Mouse (Mus musculus) common myeloid progenitor, adult 5-6 weeks (primary cell): Measurements from ENCODE around the gene Lpar3. TPM values are rescaled to one million over a fixed set of nuclear protein-coding genes. Genes with fewer than 3 reads are reported as not detected.

Experiments used
- ATAC-seq: replicated peaks from 2 replicates; pipeline ENCODE4 v1.8.0; 2016; ENCODE audit warnings: low read depth, mild to moderate bottlenecking, moderate TSS enrichment, inconsistent platforms; ENCODE audit not compliant: poor library complexity, severe bottlenecking
- total RNA-seq: library from RNA; stranded (forward); fragments of 200-1000, 187-1606 nt; gene quantifications from 2 replicates; pipeline ENCODE4 v1.2.3, GENCODE M21; 2017

Gene Lpar3
- total RNA-seq, 1 experiment from 2014 or later, result not detected

GRCm38 (mm10) chr3:146302451-146302850 is 81.7 kb downstream of the Lpar3 start:
- no peak for ATAC-seq

- peak; percentile 58 for ATAC-seq
Measured at GRCm38 (mm10) chr3:146303194-146303593, 82.4 kb downstream of the Lpar3 start.

DNA sequence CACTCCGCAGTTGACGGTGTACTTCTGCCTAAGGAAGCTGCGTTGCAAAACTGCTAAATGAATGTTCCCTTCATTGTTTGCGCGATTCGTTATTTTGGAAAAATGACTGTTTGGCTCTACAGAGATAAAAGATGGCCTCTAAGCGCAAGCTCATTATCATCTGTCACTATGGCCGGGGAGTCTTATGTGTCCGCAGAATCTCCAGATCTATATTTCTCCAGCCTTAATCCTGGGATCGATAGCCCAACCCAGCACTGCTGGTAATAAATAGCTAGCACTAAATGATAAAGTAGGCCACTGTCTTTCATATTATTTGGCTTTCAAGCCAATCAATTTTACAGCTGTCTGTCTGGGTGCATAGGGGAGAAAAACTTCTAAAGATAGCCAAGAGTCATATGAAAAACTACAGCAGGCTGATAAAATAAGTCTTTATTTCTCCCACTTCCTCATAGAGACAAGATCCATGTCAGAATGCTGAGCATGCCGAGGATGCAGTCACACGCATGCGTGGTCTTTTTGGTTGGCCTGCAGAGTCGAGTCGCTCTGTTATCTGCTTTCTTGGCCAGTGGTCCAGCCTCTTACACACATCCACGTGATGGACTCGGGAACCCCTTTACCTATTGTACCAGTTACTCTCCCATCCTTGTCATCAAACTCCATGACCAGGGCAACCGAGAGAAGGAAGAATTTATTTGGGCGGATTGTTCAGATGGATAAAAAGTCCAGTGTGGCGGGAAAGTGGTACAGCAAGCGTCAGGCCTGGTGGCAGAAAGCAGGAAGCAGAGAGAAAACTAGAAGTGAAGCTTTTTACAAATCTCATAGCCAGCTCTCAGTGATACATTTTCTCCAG is 84.0 kb downstream of the Lpar3 start:
- no peak for ATAC-seq

GRCm38 (mm10) chr3:146307341-146307740 is 86.6 kb downstream of the Lpar3 start:
- no peak for ATAC-seq

DNA sequence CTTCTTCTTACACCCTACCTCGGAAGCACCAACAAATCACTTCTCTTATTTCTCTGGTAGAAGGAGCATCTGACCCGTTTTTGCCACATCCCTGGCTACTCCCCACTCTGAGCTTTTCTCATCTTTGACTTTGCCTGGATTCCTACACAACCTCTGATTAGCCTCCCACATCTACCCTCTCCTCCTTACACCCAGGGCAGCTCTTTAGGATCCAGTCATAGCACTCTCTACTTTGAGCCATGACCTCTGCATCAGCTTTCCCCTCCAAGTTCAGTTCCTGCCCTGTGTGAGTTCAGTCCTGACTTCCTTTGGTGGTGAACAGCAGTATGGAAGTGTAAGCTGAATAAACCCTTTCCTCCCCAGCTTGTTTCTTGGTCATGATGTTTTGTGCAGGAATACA is 87.1 kb downstream of the Lpar3 start:
- no peak for ATAC-seq

DNA sequence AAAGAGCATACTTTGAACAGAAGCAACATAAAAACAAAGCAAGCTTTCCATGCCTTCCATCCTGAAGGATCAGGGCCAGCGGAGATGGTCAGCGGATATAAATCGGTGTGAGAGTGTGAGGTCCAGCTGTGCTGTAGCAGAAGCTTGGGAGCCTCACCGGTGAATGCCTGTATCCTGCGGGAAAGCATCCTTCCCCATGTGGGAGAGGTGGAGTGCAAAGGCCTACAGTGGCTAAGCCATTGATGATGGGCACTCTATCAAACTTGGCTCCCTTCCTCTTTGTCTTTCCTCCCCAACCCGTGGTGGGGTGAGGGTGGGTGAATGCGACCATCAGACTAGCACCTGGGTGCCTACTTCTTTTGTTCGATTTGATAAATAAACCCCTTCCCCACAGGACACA is 88.8 kb downstream of the Lpar3 start:
- ATAC-seq, result no peak

GRCm38 (mm10) chr3:146311121-146311538 is 90.4 kb downstream of the Lpar3 start:
- no peak for ATAC-seq

GRCm38 (mm10) chr3:146315414-146315813 is 94.7 kb downstream of the Lpar3 start:
- ATAC-seq, result no peak

DNA sequence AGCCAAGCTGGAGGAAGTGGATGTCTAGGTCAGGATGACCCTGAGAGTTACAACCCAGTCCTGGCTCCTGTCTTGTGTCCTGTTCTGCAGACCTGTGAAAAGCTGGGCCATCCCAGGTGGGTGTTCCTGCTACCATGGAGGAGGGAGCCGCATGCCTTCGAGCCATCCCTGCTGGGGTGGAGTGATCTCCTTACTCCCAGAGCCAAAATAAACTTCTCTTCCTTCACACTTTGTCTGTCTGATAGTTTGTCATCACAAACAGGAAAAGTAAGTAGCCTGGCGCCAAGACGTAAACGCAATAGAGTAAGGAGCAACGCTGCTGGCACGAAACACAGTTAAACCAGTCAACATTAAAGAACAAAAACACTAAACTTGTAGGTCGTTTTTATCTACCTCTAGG is 95.5 kb downstream of the Lpar3 start:
- ATAC-seq, result no peak

GRCm38 (mm10) chr3:146317366-146317765 is 96.6 kb downstream of the Lpar3 start:
- ATAC-seq, result no peak

- ATAC-seq, result no peak
Measured at GRCm38 (mm10) chr3:146317911-146318310, 97.1 kb downstream of the Lpar3 start.

GRCm38 (mm10) chr3:146318520-146318938 is 97.8 kb downstream of the Lpar3 start:
- no peak for ATAC-seq

GRCm38 (mm10) chr3:146318987-146319386 is 98.2 kb downstream of the Lpar3 start:
- ATAC-seq, result no peak

DNA sequence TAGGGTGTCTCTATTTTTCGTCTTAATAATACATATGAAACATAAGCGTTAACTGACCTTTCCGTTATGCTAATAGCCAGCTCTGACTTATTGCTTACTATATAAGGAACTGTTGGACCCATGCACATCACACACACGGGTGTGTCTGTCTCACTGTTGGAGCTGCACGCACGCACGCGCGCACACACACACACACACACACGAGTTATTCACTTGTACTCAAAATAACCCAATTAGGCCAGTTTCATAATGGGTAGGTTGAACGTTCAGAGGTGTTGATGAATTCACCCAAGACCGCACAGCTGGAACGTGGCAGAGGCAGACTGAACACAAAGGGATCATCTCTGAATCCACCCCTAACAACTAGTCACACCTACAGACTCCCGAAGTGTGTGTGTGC is 98.7 kb downstream of the Lpar3 start:
- no peak for ATAC-seq

GRCm38 (mm10) chr3:146324949-146325348 is 104.2 kb downstream of the Lpar3 start:
- no peak for ATAC-seq

- peak; percentile 31 for ATAC-seq
Measured at GRCm38 (mm10) chr3:146326743-146327536, 106.2 kb downstream of the Lpar3 start.

DNA sequence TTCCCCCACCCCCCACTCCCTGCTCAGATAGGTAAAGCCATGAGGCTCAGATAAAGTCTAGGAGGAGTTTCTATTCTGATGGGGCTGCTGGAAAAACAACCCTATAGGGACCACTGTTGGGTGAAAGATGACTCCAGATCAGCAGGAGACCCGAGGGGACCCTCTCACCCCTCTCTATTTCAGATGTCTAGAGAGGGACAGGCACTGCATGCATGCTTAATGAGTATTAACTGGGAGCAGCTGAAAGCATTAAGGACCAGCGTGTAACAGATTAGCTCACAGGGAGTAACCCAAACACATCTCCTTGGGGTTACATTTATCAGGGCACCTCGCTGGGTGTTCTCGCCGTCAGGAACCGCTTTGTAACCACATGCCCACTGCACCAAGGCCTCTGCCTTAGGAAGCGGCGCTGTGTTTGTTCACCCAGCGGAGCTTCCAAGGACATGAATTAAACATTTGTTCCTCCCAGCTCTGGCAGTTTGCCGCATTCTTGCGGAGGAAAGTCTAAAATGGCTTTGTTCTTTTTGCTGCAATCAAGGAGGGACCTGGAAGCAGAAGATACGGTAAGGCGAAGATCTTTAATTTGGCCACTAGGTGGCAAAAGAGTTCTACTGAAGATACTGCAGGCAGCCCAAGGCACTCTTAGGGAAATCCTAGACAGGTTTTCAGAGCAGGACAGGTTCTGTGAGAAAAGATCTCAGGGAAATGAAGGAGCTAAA is 106.9 kb downstream of the Lpar3 start:
- ATAC-seq, result peak; percentile 84

- peak; percentile 77 for ATAC-seq
Measured at GRCm38 (mm10) chr3:146328749-146329148, 108.0 kb downstream of the Lpar3 start.

GRCm38 (mm10) chr3:146331819-146332218 is 111.1 kb downstream of the Lpar3 start:
- ATAC-seq, result no peak

GRCm38 (mm10) chr3:146333270-146333669 is 112.5 kb downstream of the Lpar3 start:
- peak; percentile 4; the same call in 1 of the 2 replicates for ATAC-seq
